Mouse (Mus musculus): ENCODE data around the gene Grifin.

- TF ChIP-seq POLR2A (IDR thresholded peaks at IDR 0.05; ENCODE audit: borderline replicate concordance, extremely low read depth, low read depth, low read length), result peak; percentile 72; the same call in 1 of the 2 replicates
- no peak for TF ChIP-seq CTCF (IDR thresholded peaks at IDR 0.05; ENCODE audit: insufficient read depth, low read length)
Measured at GRCm38 (mm10) chr5:140609511-140610272, 44.8 kb upstream of the Grifin start.
